Mouse (Mus musculus) neural tube, embryonic 12.5 days (tissue): ENCODE results near the gene Polr3b. TPM values are rescaled to one million over a fixed set of nuclear protein-coding genes. Genes with fewer than 3 reads are reported as not detected.

Experiments
- ATAC-seq: fragments of 200-750 bp; cut with Nextera tagmentation; 2 replicates; pipeline ENCODE4 v1.8.0; 2017; ENCODE audit warnings: low read depth, mild to moderate bottlenecking, moderate TSS enrichment, moderate library complexity; ENCODE audit not compliant: low FRiP score
- H3K27ac ChIP-seq: fragments of 300-500 bp; sonication (generic); 2 replicates; pipeline ENCODE4 v1.5.1; 2016
- H3K27me3 ChIP-seq: fragments of 300-500 bp; sonication (generic); replicated peaks from 2 replicates; pipeline ENCODE4 v1.6.1; 2016; ENCODE audit warnings: mild to moderate bottlenecking
- H3K36me3 ChIP-seq: fragments of 300-500 bp; sonication (generic); 2 replicates; pipeline ENCODE4 v1.6.1; 2016; ENCODE audit warnings: mild to moderate bottlenecking
- H3K4me1 ChIP-seq: fragments of 300-500 bp; sonication (generic); 2 replicates; pipeline ENCODE4 v1.6.1; 2016
- H3K4me2 ChIP-seq: fragments of 300-500 bp; sonication (generic); replicated peaks from 2 replicates; pipeline ENCODE4 v1.6.1; 2016; ENCODE audit warnings: mild to moderate bottlenecking
- H3K4me3 ChIP-seq: fragments of 300-500 bp; sonication (generic); 2 replicates; pipeline ENCODE4 v1.5.1; 2016
- H3K9ac ChIP-seq: fragments of 300-500 bp; sonication (generic); 2 replicates; pipeline ENCODE4 v1.6.1; 2016; ENCODE audit warnings: mild to moderate bottlenecking
- H3K9me3 ChIP-seq: fragments of 300-500 bp; sonication (generic); 2 replicates; pipeline ENCODE4 v1.6.1; 2016; ENCODE audit warnings: mild to moderate bottlenecking
- WGBS: fragments of 180-500 bp; shearing (Covaris S2); methylation state at CpG from one replicate; pipeline ENCODE4 v1.1.7; 2016; 5-methylcytosine and 5-hydroxymethylcytosine counted together
- polyA plus RNA-seq: library from polyadenylated mRNA; unstranded; fragments of >200 nt; fragmentation: Nextera tagmentation; extraction: Ambion mirVana; gene quantifications from 2 replicates; pipeline ENCODE4 v1.2.1, GENCODE M21; 2016

The Polr3b gene
- polyA plus RNA-seq, 1 experiment from 2014 or later, result 19.8 TPM

GRCm38 (mm10) chr10:84654731-84655130 lies 32.6 kb downstream of the Polr3b start:
- WGBS, result 92% methylated on average over 4 of the region's 4 CpGs
- no peak overlapping the region for H3K4me3 ChIP-seq

GRCm38 (mm10) chr10:84656618-84657017 lies 34.5 kb downstream of the Polr3b start:
- peaks cover 11% of the 10 kb centered on the region for H3K4me1 ChIP-seq
- H3K4me2 ChIP-seq, result no peak overlapping the region
- 0 out of 2 replicates have a peak overlapping the region, but pooled peaks have one; percentile 21 for H3K9ac ChIP-seq
- no peak overlapping the region for H3K4me3 ChIP-seq
- H3K27ac ChIP-seq, result no peak overlapping the region
- no peak for ATAC-seq
- no peaks in the 10 kb centered on the region for H3K9me3 ChIP-seq
- H3K27me3 ChIP-seq, result no peaks in the 10 kb centered on the region
- H3K36me3 ChIP-seq, result peaks cover 11% of the 10 kb centered on the region
- 86% methylated on average over 4 of the region's 4 CpGs for WGBS

More at GRCm38 (mm10) chr10:84654731-84655130, 32.6 kb downstream of the Polr3b start:
- Histone ChIP-seq H3K9me3 (no peaks in the 10 kb centered on the region), H3K27me3 (no peaks in the 10 kb centered on the region), H3K4me1 (peaks cover 11% of the 10 kb centered on the region), H3K27ac (no peak overlapping the region), H3K4me2 (no peak overlapping the region), H3K9ac (no peak overlapping the region), H3K36me3 (peaks cover 7% of the 10 kb centered on the region)
- no peak for ATAC-seq

GRCm38 (mm10) chr10:84657437-84658087 lies 35.5 kb downstream of the Polr3b start:
- Histone ChIP-seq H3K4me1 (peaks cover 11% of the 10 kb centered on the region), H3K4me2 (no peak overlapping the region), H3K9ac (no peak overlapping the region), H3K9me3 (no peaks in the 10 kb centered on the region), H3K4me3 (no peak overlapping the region), H3K27me3 (no peaks in the 10 kb centered on the region), H3K27ac (no peak overlapping the region), H3K36me3 (peaks cover 17% of the 10 kb centered on the region)
- WGBS, result 69% methylated on average over 6 of the region's 6 CpGs
- no peak for ATAC-seq

- WGBS, result 66% methylated on average over 18 of the region's 18 CpGs
- Histone ChIP-seq H3K27me3 (no peaks in the 10 kb centered on the region), H3K4me3 (no peak overlapping the region), H3K4me2 (no peak overlapping the region), H3K36me3 (peaks cover 10% of the 10 kb centered on the region; the same call in 1 of the 2 replicates), H3K9me3 (no peaks in the 10 kb centered on the region), H3K27ac (no peak overlapping the region), H3K9ac (no peak overlapping the region), H3K4me1 (peaks cover 11% of the 10 kb centered on the region)
- ATAC-seq, result no peak
These were observed 36.2 kb downstream of the Polr3b start for GRCm38 (mm10) chr10:84658088-84658848.

GRCm38 (mm10) chr10:84659281-84659680 lies 37.2 kb downstream of the Polr3b start:
- Histone ChIP-seq H3K36me3 (peaks cover 10% of the 10 kb centered on the region; the same call in 1 of the 2 replicates), H3K4me3 (no peak overlapping the region), H3K4me2 (no peak overlapping the region), H3K9me3 (no peaks in the 10 kb centered on the region), H3K9ac (no peak overlapping the region), H3K4me1 (peaks cover 11% of the 10 kb centered on the region), H3K27ac (no peak overlapping the region), H3K27me3 (no peaks in the 10 kb centered on the region)
- no peak for ATAC-seq
- WGBS, result 91% methylated on average over 3 of the region's 3 CpGs

GRCm38 (mm10) chr10:84662138-84662537 lies 40.0 kb downstream of the Polr3b start:
- H3K4me3 ChIP-seq, result no peak overlapping the region
- H3K4me1 ChIP-seq, result peaks cover 11% of the 10 kb centered on the region
- 93% methylated on average over 6 of the region's 6 CpGs for WGBS
- no peak overlapping the region for H3K9ac ChIP-seq
- peaks cover 10% of the 10 kb centered on the region; the same call in 1 of the 2 replicates for H3K36me3 ChIP-seq
- H3K9me3 ChIP-seq, result no peaks in the 10 kb centered on the region
- ATAC-seq, result no peak
- H3K4me2 ChIP-seq, result no peak overlapping the region
- H3K27ac ChIP-seq, result no peak overlapping the region
- no peaks in the 10 kb centered on the region for H3K27me3 ChIP-seq

- Histone ChIP-seq H3K27me3 (no peaks in the 10 kb centered on the region), H3K4me3 (no peak overlapping the region), H3K9me3 (no peaks in the 10 kb centered on the region), H3K27ac (no peak overlapping the region), H3K4me2 (no peak overlapping the region), H3K9ac (no peak overlapping the region), H3K4me1 (no peaks in the 10 kb centered on the region), H3K36me3 (peaks cover 14% of the 10 kb centered on the region; the same call in 1 of the 2 replicates)
- 30% methylated on average over 3 of the region's 3 CpGs for WGBS
- no peak for ATAC-seq
These were observed 43.7 kb downstream of the Polr3b start for GRCm38 (mm10) chr10:84665713-84666260.

GRCm38 (mm10) chr10:84675653-84676052 lies 53.6 kb downstream of the Polr3b start:
- no peak overlapping the region for H3K27ac ChIP-seq
- no peaks in the 10 kb centered on the region for H3K27me3 ChIP-seq
- H3K36me3 ChIP-seq, result peaks cover 52% of the 10 kb centered on the region

GRCm38 (mm10) chr10:84676511-84676910 lies 54.4 kb downstream of the Polr3b start:
- Histone ChIP-seq H3K36me3 (peaks cover 52% of the 10 kb centered on the region), H3K4me1 (no peaks in the 10 kb centered on the region), H3K4me2 (no peak overlapping the region), H3K9me3 (no peaks in the 10 kb centered on the region), H3K9ac (no peak overlapping the region), H3K27ac (no peak overlapping the region), H3K27me3 (no peaks in the 10 kb centered on the region), H3K4me3 (no peak overlapping the region)
- ATAC-seq, result no peak
- 84% methylated on average over 8 of the region's 8 CpGs for WGBS

More at GRCm38 (mm10) chr10:84675653-84676052, 53.6 kb downstream of the Polr3b start:
- no peak overlapping the region for H3K4me2 ChIP-seq
- no peaks in the 10 kb centered on the region for H3K9me3 ChIP-seq
- no peak overlapping the region for H3K4me3 ChIP-seq
- no peak overlapping the region for H3K9ac ChIP-seq
- no peaks in the 10 kb centered on the region for H3K4me1 ChIP-seq
- no peak for ATAC-seq

- H3K4me3 ChIP-seq, result no peak overlapping the region
- H3K27me3 ChIP-seq, result no peaks in the 10 kb centered on the region
- WGBS, result 87% methylated on average over 3 of the region's 3 CpGs
- no peaks in the 10 kb centered on the region for H3K4me1 ChIP-seq
- H3K9me3 ChIP-seq, result no peaks in the 10 kb centered on the region
- H3K4me2 ChIP-seq, result no peak overlapping the region
- H3K36me3 ChIP-seq, result peaks cover 51% of the 10 kb centered on the region
- no peak overlapping the region for H3K9ac ChIP-seq
- H3K27ac ChIP-seq, result no peak overlapping the region
- ATAC-seq, result no peak
These were observed 55.8 kb downstream of the Polr3b start for GRCm38 (mm10) chr10:84677871-84678270.

GRCm38 (mm10) chr10:84678441-84678840 lies 56.3 kb downstream of the Polr3b start:
- H3K27ac ChIP-seq, result no peak overlapping the region
- no peaks in the 10 kb centered on the region for H3K9me3 ChIP-seq
- peaks cover 46% of the 10 kb centered on the region for H3K36me3 ChIP-seq
- ATAC-seq, result no peak
- H3K4me3 ChIP-seq, result no peak overlapping the region
- H3K4me1 ChIP-seq, result no peaks in the 10 kb centered on the region
- H3K27me3 ChIP-seq, result no peaks in the 10 kb centered on the region
- WGBS, result 82% methylated on average over 4 of the region's 4 CpGs
- no peak overlapping the region for H3K9ac ChIP-seq
- H3K4me2 ChIP-seq, result no peak overlapping the region

GRCm38 (mm10) chr10:84685444-84686121 lies 63.5 kb downstream of the Polr3b start:
- Histone ChIP-seq H3K9me3 (no peaks in the 10 kb centered on the region), H3K36me3 (peaks cover 8% of the 10 kb centered on the region), H3K9ac (no peak overlapping the region), H3K4me1 (peaks cover 31% of the 10 kb centered on the region), H3K4me2 (no peak overlapping the region; the same call in 1 of the 2 replicates), H3K27ac (peak overlapping the region; percentile 42; the same call in 1 of the 2 replicates), H3K4me3 (no peak overlapping the region), H3K27me3 (no peaks in the 10 kb centered on the region)
- WGBS, result 13% methylated on average over 8 of the region's 8 CpGs
- ATAC-seq, result peak; percentile 78
